Mouse (Mus musculus): ENCODE results near the gene Plekhm1. TPM values are rescaled to one million over a fixed set of nuclear protein-coding genes. Genes with fewer than 3 reads are reported as not detected.

Gene Plekhm1
- total RNA-seq, 2 experiments from 2014 or later, result 15.5 to 16.9 TPM

DNA sequence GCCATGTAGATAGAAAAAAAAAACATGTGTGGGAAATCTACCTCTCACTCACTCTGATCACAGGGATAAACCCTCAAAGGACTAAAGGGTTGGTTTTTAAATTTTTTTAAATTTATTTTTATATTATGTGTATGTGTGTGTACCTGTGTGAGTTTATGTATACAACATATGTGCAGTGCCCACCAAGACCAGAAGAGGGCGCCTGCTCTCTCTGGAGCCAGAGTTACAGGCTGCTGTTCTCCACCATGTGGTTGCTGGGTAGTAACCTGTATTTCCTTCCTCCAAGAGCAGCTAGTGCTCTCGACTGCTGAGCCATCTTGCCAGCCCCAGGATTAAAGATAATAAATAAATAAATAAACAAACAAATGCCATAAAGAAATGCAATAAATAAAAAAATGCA is 62.8 kb downstream of the Plekhm1 start:
- no peak for DNase-seq (ENCODE audit: low spot score in 2 of 2)
- intact Hi-C loops (cut with DNase I), result loop anchor here (10.0 kb wide), 1 partner anchor 115 kb away; no protein-coding TSS in a partner anchor

GRCm38 (mm10) chr11:103346657-103347056 is 65.8 kb downstream of the Plekhm1 start:
- no peak for DNase-seq (ENCODE audit: low spot score in 2 of 2)

DNA sequence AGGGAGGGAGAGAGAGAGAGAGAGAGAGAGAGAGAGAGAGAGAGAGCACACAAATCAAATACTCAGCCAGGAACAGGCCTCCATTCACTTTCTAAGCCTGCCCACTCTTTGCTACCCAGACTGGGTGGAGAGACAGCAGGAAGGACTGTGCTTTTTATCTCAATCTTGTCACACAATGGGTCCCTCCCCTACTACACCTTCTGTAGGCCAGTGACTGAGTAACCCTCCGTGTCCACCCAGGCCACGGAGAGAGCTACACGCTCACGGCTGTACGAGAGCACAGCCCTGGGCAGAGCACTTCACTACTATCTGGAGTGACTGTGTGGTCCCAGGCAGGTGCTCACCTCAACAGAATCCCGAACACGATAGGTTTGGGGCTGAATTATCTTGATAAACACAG is 66.3 kb downstream of the Plekhm1 start:
- DNase-seq (ENCODE audit: low spot score in 2 of 2), result no peak
- intact Hi-C loops (cut with DNase I), result no loop called here

More at GRCm38 (mm10) chr11:103346657-103347056, 65.8 kb downstream of the Plekhm1 start:
- intact Hi-C loops (cut with DNase I), result no loop called here

DNA sequence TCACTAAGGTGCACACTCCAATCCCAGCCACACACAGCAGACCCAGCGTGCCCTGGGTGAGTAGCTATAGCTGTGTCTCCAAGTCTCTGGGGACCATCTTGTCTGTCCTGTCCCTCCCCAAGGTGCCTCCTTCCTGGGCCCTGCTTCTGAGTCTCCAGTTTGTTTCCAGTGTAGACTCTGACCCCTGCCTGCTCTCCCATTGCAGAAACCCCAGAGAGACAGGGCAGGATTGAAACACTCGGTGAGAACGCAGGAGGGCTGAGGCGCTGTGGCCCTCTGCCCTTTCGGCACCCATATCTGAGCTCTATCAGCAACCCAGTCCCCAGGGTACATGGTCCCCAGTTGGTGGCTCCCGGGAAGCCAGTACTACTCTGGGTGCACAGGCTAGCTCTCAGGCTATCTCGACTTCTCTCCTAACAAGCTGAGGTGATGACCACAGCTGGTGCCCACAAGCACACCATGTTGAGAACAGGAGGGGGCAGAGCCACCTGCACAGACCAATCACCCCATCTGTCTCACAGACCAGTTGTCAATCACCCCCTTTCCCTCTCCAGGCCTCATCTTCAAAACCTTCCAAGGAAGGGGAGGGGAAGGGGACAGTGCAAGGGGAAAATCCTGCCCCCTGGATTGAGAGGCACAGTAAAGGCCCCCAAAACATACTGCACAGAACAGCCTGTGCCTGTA is 66.9 kb downstream of the Plekhm1 start:
- no peak for DNase-seq (ENCODE audit: low spot score in 2 of 2)

DNA sequence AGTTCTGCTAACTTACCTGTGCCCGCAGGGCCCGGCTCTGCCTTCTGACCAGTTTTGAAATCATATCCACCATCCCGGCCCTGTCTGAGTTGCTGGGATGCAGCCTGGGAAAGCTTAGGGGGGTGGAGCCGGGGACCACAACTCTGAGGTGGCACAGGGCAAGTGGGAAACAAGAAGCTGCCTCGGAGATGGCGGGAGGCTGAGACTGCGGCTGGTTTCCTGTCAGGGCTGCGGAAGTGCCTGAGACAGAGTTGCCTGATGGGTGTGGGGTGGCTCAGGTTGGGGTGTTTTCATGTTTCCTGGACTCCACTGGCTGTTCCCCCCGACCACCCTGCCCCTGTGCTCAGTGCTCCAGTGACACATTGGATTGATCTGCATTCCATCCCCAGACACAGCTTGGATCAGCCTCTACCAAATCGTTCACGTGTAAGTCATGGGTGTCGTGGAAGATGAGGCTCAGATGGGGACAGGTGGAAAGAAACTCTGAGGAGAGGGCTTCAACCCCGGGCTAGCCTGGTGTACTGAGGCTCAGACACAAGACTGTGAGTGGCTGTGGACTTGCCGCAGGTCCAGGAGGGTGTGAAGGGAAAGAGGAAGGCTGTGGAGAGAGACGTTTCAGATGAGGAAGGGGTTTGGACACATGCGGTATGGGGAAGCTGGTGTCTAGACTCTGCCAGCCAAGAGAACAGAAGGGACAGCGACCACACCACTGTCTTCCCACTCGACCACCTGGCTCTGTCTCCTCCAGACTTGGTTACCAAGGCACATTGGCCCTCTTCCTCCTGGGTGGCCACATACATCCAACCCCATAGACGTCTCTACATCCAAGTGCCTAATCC is 67.8 kb downstream of the Plekhm1 start:
- intact Hi-C loops (cut with DNase I), result no loop called here
- no peak for DNase-seq (ENCODE audit: low spot score in 2 of 2)

More for the DNA sequence above, 66.9 kb downstream of the Plekhm1 start:
- intact Hi-C loops (cut with DNase I), result no loop called here

DNA sequence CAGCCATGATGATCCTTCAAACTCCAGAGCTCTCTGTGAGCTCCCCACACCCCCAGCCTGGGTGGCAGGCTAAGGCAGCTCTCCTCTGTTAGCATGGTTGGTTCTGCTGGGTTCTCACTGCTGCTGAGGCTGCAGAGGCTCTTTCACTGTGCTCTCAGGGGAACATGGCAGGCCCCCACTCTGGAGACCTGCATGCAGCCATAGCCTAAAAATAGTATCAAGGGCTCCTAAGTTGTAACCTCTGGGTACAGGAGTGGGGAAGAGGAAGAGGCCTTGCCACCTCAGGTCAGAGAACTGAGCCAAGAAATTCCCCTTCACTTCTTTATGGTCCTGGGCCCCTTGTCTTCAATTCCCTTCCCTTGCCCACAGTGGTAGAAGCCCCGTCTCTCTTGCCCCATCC is 68.6 kb downstream of the Plekhm1 start:
- intact Hi-C loops (cut with DNase I), result no loop called here
- no peak for DNase-seq (ENCODE audit: low spot score in 2 of 2)

GRCm38 (mm10) chr11:103343063-103343462 is 69.4 kb downstream of the Plekhm1 start:
- intact Hi-C loops (cut with DNase I), result no loop called here
- DNase-seq (ENCODE audit: low spot score in 2 of 2), result no peak

DNA sequence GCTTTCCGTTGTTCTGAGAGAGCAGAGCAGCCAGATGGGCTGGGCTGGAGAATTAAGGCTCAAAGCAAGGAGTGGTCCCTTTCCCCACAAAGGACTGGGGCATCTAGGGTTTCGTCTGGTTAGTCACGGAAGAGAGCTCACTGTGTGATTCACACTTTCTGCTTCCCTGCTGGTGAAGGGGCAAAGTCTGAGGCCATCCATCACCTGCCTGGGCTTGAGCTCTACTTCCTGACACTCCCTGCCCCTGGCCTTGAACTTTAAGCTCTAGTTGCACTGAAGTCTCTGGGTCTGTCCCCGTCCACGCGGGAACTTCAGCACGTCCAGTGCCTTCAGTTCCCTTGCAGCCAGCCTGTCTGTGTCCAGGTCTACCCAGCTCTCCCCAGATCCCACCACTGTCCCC is 71.8 kb downstream of the Plekhm1 start:
- DNase-seq (ENCODE audit: low spot score in 2 of 2), result no peak
- intact Hi-C loops (cut with DNase I), result no loop called here

DNA sequence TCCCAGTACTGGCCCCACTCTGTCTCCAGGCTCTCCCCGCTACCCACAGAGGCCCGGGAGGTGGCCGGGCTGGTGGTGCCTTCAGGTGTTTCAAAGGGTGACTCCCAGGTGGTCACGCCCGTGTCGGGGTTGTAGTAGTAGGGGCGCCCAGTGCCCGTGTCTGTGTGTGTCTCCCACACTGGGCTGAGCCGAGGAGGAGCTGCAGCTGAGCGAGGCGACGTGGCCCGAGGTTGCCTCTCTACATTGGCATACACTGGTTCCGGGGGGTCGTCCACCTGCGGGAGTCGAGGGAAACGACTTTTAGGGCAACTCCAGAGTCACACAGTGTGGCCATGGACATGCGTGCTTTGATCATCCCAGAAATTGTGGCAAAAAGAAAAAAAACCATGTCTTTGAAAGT is 72.4 kb downstream of the Plekhm1 start:
- intact Hi-C loops (cut with DNase I), result no loop called here
- no peak for DNase-seq (ENCODE audit: low spot score in 2 of 2)

DNA sequence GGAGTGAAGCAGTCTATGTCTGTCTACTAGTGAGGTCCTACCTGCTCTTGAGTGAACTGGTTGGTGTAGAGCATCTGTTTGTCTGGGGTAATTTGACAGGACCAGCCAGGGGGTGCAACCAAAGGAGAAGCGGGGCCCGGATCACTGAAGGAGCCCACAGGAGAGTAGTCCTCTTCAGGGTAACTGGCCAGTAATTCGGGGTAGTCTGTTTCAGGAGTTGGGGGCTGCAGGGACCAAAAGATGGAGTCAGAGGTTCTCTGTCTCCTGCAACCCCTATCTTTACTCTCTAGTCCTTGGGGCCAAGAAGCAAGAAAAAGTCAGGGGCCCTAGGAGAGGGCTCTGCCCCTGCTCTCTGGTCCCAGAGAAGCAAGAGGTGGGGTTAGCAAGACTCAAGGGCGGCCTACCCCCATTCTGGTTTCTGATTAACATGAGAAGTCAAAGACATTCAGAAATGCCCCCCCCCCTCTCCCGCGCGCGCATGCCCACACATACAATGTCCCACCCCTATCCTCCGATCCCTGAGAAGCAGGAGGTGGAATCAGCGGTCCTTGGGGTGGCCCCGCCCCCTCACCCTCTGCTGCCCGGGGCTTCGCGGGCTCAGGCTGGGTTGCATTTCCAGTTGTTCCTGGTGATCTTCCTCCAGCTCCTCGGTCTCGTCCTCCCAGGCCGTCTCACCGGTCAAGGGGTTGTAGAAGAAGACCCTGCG is 72.9 kb downstream of the Plekhm1 start:
- intact Hi-C loops (cut with DNase I), result no loop called here
- no peak for DNase-seq (ENCODE audit: low spot score in 2 of 2)

GRCm38 (mm10) chr11:103338671-103339070 is 73.8 kb downstream of the Plekhm1 start:
- DNase-seq (ENCODE audit: low spot score in 2 of 2), result no peak
- intact Hi-C loops (cut with DNase I), result no loop called here

GRCm38 (mm10) chr11:103338119-103338518 is 74.4 kb downstream of the Plekhm1 start:
- intact Hi-C loops (cut with DNase I), result no loop called here
- no peak for DNase-seq (ENCODE audit: low spot score in 2 of 2)

- DNase-seq (ENCODE audit: low spot score in 2 of 2), result no peak
- intact Hi-C loops (cut with DNase I), result no loop called here
Measured at GRCm38 (mm10) chr11:103337180-103337579, 75.3 kb downstream of the Plekhm1 start.

GRCm38 (mm10) chr11:103335561-103335960 is 76.9 kb downstream of the Plekhm1 start:
- intact Hi-C loops (cut with DNase I), result no loop called here
- DNase-seq (ENCODE audit: low spot score in 2 of 2), result no peak

GRCm38 (mm10) chr11:103334925-103335324 is 77.6 kb downstream of the Plekhm1 start:
- no peak for DNase-seq (ENCODE audit: low spot score in 2 of 2)
- intact Hi-C loops (cut with DNase I), result no loop called here

DNA sequence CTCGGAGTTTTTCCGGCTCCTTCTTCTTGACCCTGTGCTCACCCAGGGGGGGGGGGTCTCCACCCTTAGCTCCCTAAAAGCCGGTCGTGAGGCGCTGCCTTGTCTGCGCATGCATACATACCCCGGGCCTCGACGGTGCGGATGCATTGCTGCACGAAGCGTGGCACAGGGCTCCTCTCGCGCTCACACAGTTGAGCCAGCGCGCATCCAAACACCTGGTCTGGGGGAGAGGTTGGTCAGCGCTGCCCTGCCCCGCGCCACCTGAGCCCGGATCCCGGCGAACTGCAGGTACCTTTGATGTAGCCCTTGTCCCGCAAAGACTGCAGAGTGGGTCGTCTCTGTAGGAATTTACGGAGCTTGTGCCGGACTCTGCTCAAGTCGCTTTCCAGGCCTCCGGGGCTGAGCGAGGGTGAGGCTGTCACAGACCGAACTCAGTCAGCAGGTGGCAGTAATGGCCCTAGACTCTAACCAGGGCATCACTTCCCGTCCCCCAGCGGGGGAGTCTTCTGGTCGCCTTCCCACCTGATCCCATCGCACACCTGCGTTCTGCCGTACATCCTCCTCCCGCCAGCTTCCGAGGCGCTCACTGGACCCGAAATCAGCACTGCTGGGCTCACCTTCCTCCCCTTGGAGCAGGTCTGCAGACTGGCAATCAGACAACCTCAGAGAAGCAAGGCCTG is 78.6 kb downstream of the Plekhm1 start:
- peak in 1 of 2 experiments; percentile 41 for DNase-seq (ENCODE audit: low spot score in 2 of 2)
- intact Hi-C loops (cut with DNase I), result loop anchor here (2.0 kb wide), 1 partner anchor 221 kb away; no protein-coding TSS in a partner anchor

DNA sequence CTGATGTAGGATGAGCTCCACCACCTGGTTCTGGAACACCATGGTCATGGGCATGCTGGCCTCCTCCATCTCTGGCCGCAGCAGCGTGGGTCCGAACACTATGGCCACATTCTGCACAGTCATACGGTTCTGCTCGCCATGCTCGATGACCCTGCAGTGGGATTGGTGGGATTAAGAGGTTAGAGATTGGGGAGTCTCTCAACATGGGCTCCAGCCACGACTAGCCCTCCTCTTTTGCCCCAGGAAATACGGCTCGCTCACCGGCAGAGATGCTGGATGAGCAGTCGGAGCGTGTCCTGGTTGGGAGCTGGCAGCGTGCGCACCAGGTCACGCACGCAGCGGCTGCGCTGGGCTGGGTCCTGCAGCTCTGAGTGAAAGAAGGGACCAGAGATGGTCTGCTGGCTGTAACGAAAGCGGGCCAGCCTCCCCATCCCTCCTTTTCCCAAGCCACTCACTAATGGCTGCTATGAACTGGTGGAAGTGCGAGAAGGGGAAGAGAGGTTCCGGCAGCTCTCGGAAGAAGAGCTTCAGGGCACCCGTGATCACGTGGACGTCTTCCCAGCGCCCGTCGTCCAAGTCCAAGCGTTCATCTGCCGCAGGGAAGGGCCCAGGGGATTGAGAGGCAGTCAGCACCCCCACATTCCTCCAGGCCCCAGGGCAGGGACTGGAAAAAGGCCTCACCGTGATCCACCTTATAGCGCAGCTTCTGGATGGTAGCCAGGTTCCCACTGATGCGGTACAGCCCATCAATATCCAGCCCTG is 79.4 kb downstream of the Plekhm1 start:
- DNase-seq (ENCODE audit: low spot score in 2 of 2), result no peak
- intact Hi-C loops (cut with DNase I), result loop anchor here (2.0 kb wide), 1 partner anchor 222 kb away; no protein-coding TSS in a partner anchor

DNA sequence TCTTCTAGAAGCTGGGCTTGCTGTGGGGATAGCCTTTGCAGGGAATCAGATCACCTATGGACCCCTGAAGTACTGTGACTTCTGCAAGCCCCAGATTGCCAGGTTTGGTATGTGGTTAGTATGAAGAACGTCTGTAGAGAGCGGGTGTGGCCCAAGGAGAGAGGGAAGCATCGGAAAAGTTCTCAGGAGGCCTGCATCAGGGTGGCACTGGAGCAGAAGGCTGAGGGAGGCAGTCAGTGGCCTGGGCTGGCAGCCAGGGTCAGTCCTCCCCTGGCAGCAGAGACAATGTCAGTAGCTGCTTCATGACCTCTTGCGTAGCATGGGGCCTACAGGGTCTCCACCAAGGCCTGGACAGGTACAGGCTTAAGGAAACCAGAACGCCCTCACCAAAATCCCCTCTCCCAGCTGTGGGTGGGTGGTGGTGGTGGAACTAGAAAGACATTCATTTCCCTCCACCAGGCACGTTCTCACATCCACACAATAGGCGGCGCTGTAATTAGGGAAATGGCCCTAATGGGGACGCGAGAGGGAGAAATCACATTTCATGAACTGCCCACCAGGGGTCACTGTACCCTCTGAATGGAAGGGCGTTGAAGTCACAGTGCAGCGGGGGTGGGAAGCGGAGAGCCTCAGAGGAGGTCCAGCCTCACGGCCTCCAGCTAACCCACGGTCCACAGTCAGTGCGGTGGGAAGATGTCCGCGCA is 80.1 kb downstream of the Plekhm1 start:
- intact Hi-C loops (cut with DNase I), result loop anchor here (2.0 kb wide), 1 partner anchor 222 kb away; no protein-coding TSS in a partner anchor

More for the DNA sequence above, 80.1 kb downstream of the Plekhm1 start:
- peak; percentile 77 to 83 for DNase-seq (ENCODE audit: low spot score in 2 of 2)
